Mouse (Mus musculus) lung, postnatal 0 days (tissue): ENCODE measurements around the gene Mad2l2.

Source experiments
- CTCF ChIP-seq: IDR thresholded peaks from 2 replicates; pipeline ENCODE4 v1.5.1; 2016; ENCODE audit warnings: antibody characterized with exemption, mild to moderate bottlenecking
- EP300 ChIP-seq: IDR thresholded peaks from 2 replicates; pipeline ENCODE4 v1.6.1; 2016; ENCODE audit warnings: antibody characterized with exemption, mild to moderate bottlenecking, control low read depth

- TF ChIP-seq CTCF (no peak), EP300 (no peak)
Observed at GRCm38 (mm10) chr4:148087091-148087906, 42.9 kb upstream of the Mad2l2 start.
